Mouse (Mus musculus): ENCODE data around the gene Agmo.

Gene Agmo

GRCm38 (mm10) chr12:37434466-37434865 lies 193.0 kb downstream of the Agmo start:
- DNase-seq (ENCODE audit: low spot score in 2 of 2), result no peak

GRCm38 (mm10) chr12:37442486-37443013 lies 201.1 kb downstream of the Agmo start:
- no peak for DNase-seq (ENCODE audit: low spot score in 2 of 2)

GRCm38 (mm10) chr12:37445255-37445654 lies 203.8 kb downstream of the Agmo start:
- DNase-seq (ENCODE audit: low spot score in 2 of 2), result no peak

GRCm38 (mm10) chr12:37449597-37449996 lies 208.2 kb downstream of the Agmo start:
- DNase-seq (ENCODE audit: low spot score in 2 of 2), result no peak

- peak; percentile 8 to 81 for DNase-seq (ENCODE audit: low spot score in 2 of 2)
Measured at GRCm38 (mm10) chr12:37450366-37451156, 209.1 kb downstream of the Agmo start.

GRCm38 (mm10) chr12:37471631-37472030 lies 230.2 kb downstream of the Agmo start:
- no peak for DNase-seq (ENCODE audit: low spot score in 2 of 2)

GRCm38 (mm10) chr12:37476849-37477248 lies 235.4 kb downstream of the Agmo start:
- DNase-seq (ENCODE audit: low spot score in 2 of 2), result no peak

GRCm38 (mm10) chr12:37487991-37488390 lies 246.6 kb downstream of the Agmo start:
- no peak for DNase-seq (ENCODE audit: low spot score in 2 of 2)

GRCm38 (mm10) chr12:37498871-37499270 lies 257.4 kb downstream of the Agmo start:
- DNase-seq (ENCODE audit: low spot score in 2 of 2), result no peak

- DNase-seq (ENCODE audit: low spot score in 2 of 2), result no peak
Measured at GRCm38 (mm10) chr12:37507406-37507805, 266.0 kb downstream of the Agmo start.

- DNase-seq (ENCODE audit: low spot score in 2 of 2), result no peak
Measured at GRCm38 (mm10) chr12:37507826-37508225, 266.4 kb downstream of the Agmo start.

GRCm38 (mm10) chr12:37521772-37522171 lies 280.3 kb downstream of the Agmo start:
- peak; percentile 3 to 42 for DNase-seq (ENCODE audit: low spot score in 2 of 2)

GRCm38 (mm10) chr12:37524662-37525061 lies 283.2 kb downstream of the Agmo start:
- no peak for DNase-seq (ENCODE audit: low spot score in 2 of 2)

- no peak for DNase-seq (ENCODE audit: low spot score in 2 of 2)
Measured at GRCm38 (mm10) chr12:37540994-37541393, 299.6 kb downstream of the Agmo start.

- no peak for DNase-seq (ENCODE audit: low spot score in 2 of 2)
Measured at GRCm38 (mm10) chr12:37558284-37558683, 316.8 kb downstream of the Agmo start.

GRCm38 (mm10) chr12:37565882-37566596 lies 324.6 kb downstream of the Agmo start:
- no peak for DNase-seq (ENCODE audit: low spot score in 2 of 2)

- no peak for DNase-seq (ENCODE audit: low spot score in 2 of 2)
Measured at GRCm38 (mm10) chr12:37571922-37572321, 330.5 kb downstream of the Agmo start.

GRCm38 (mm10) chr12:37582777-37583176 lies 341.3 kb downstream of the Agmo start:
- DNase-seq (ENCODE audit: low spot score in 2 of 2), result peak in 1 of 2 experiments; percentile 2

GRCm38 (mm10) chr12:37592853-37593252 lies 351.4 kb downstream of the Agmo start:
- no peak for DNase-seq (ENCODE audit: low spot score in 2 of 2)

GRCm38 (mm10) chr12:37612837-37613236 lies 371.4 kb downstream of the Agmo start:
- no peak for DNase-seq (ENCODE audit: low spot score in 2 of 2)

GRCm38 (mm10) chr12:37614769-37615168 lies 373.3 kb downstream of the Agmo start:
- no peak for DNase-seq (ENCODE audit: low spot score in 2 of 2)

GRCm38 (mm10) chr12:37624078-37624477 lies 382.6 kb downstream of the Agmo start:
- DNase-seq (ENCODE audit: low spot score in 2 of 2), result no peak
